Mouse (Mus musculus): ENCODE measurements around the gene Usp21. TPM values are rescaled to one million over a fixed set of nuclear protein-coding genes. Genes with fewer than 3 reads are reported as not detected.
"Not testable (repeated sequence)": the region's sequence is repeated elsewhere in the genome, so short reads cannot be mapped to it uniquely, and the experiment has no call there.

The Usp21 gene
- total and polyA plus RNA-seq, 2 experiments from 2014 or later: 58.7 to 71.7 TPM

- ATAC-seq: no peak
- WGBS: 85% methylated on average over 2 of the region's 2 CpGs
- Histone ChIP-seq H3K4me2 (ENCODE audit: low read depth, low read length) (no peak overlapping the region), H3K4me3 (ENCODE audit: low read length) (no peak overlapping the region), H3K4me1 (ENCODE audit: insufficient read depth, low read length) (peaks cover 10% of the 10 kb centered on the region; the same call in 1 of the 2 replicates), H3K9ac (replicated peaks; ENCODE audit: low read length) (no peak overlapping the region), H3K27ac (no peak overlapping the region), H3K36me3 (ENCODE audit: insufficient read depth, low read length) (no peaks in the 10 kb centered on the region), H3K27me3 (ENCODE audit: insufficient read depth, low read length) (no peaks in the 10 kb centered on the region), H3K9me3 (ENCODE audit: low read length) (no peaks in the 10 kb centered on the region)
- TF ChIP-seq CTCF (IDR thresholded peaks at IDR 0.05; ENCODE audit: low read depth): no peak
- DNase-seq (ENCODE audit: low spot score): no peak
Observed at GRCm38 (mm10) chr1:171325571-171325970, 37.8 kb upstream of the Usp21 start.

- no peak overlapping the region for H3K27ac ChIP-seq
- H3K4me3 ChIP-seq (ENCODE audit: low read length): no peak overlapping the region
- ATAC-seq (no peak; the same call in 1 of the 2 replicates), DNase-seq (ENCODE audit: low spot score) (no peak)
- H3K9me3 ChIP-seq (ENCODE audit: low read length): no peaks in the 10 kb centered on the region
- no peaks in the 10 kb centered on the region for H3K4me1 ChIP-seq (ENCODE audit: insufficient read depth, low read length)
- H3K4me2 ChIP-seq (ENCODE audit: low read depth, low read length): no peak overlapping the region
- no peak overlapping the region for H3K9ac ChIP-seq (replicated peaks; ENCODE audit: low read length)
- H3K27me3 ChIP-seq (ENCODE audit: insufficient read depth, low read length): no peaks in the 10 kb centered on the region
- TF ChIP-seq CTCF (IDR thresholded peaks at IDR 0.05; ENCODE audit: low read depth): no peak
- no peaks in the 10 kb centered on the region for H3K36me3 ChIP-seq (ENCODE audit: insufficient read depth, low read length)
- 83% methylated on average over 1 of the region's 1 CpGs for WGBS
Observed at GRCm38 (mm10) chr1:171322012-171322411, 34.2 kb upstream of the Usp21 start.

DNA sequence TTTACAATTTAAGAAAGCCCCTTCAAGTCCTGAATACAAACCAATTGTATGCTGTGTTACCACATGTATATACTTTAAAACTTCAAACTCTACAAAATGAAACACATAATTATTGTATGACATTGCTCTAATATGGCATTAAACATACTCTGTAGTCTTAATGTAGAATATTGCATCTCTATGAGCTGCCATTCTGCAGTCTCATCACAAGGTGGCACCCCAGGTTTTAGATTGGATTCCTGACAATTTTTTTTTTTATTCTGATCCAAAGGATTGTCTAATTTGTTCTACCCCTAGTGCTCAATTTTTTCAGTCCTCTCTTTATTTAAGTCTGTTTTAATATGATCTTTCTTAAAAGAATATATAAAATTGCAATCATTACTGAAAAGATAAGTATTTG is 33.6 kb upstream of the Usp21 start:
- H3K4me1 ChIP-seq (ENCODE audit: insufficient read depth, low read length): no peaks in the 10 kb centered on the region
- H3K27ac ChIP-seq: no peak overlapping the region
- no peaks in the 10 kb centered on the region for H3K27me3 ChIP-seq (ENCODE audit: insufficient read depth, low read length)
- no peaks in the 10 kb centered on the region for H3K36me3 ChIP-seq (ENCODE audit: insufficient read depth, low read length)
- DNase-seq (ENCODE audit: low spot score) (peak; percentile 59), ATAC-seq (no peak)
- no peak overlapping the region for H3K4me2 ChIP-seq (ENCODE audit: low read depth, low read length)
- peak; percentile 72 for TF ChIP-seq CTCF (IDR thresholded peaks at IDR 0.05; ENCODE audit: low read depth)
- H3K9me3 ChIP-seq (ENCODE audit: low read length): no peaks in the 10 kb centered on the region
- no peak overlapping the region for H3K4me3 ChIP-seq (ENCODE audit: low read length)
- H3K9ac ChIP-seq (replicated peaks; ENCODE audit: low read length): no peak overlapping the region

DNA sequence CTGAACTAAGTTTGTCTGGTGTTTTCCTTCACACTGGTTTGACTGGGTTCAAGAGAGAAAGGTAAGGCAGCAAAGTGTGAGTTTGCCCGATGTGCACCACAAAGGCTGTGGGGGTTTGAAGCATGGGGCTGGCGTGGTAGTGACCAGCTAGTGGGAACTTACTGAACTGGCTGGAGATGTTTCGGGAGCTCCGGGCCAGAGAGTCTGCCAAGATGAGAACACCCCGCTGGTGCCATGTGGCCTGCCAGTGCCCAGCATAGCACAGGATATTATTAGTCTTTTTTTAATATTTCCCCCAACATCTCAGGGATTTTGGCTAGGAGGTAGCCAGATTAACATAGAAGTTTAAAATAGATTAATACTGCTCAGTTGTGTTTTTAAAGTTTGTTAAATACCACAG is 32.4 kb upstream of the Usp21 start:
- ATAC-seq (no peak), DNase-seq (ENCODE audit: low spot score) (no peak)
- peak overlapping the region; percentile 13; the same call in 1 of the 2 replicates for H3K4me2 ChIP-seq (ENCODE audit: low read depth, low read length)
- H3K9ac ChIP-seq (replicated peaks; ENCODE audit: low read length): no peak overlapping the region
- H3K9me3 ChIP-seq (ENCODE audit: low read length): no peaks in the 10 kb centered on the region
- TF ChIP-seq CTCF (IDR thresholded peaks at IDR 0.05; ENCODE audit: low read depth): no peak
- H3K27ac ChIP-seq: no peak overlapping the region
- WGBS: 15% methylated on average over 5 of the region's 5 CpGs
- H3K4me3 ChIP-seq (ENCODE audit: low read length): no peak overlapping the region
- no peaks in the 10 kb centered on the region for H3K4me1 ChIP-seq (ENCODE audit: insufficient read depth, low read length)
- H3K27me3 ChIP-seq (ENCODE audit: insufficient read depth, low read length): no peaks in the 10 kb centered on the region
- H3K36me3 ChIP-seq (ENCODE audit: insufficient read depth, low read length): no peaks in the 10 kb centered on the region

- Histone ChIP-seq H3K9me3 (ENCODE audit: low read length) (no peaks in the 10 kb centered on the region), H3K36me3 (ENCODE audit: insufficient read depth, low read length) (no peaks in the 10 kb centered on the region), H3K4me1 (ENCODE audit: insufficient read depth, low read length) (no peaks in the 10 kb centered on the region), H3K27me3 (ENCODE audit: insufficient read depth, low read length) (no peaks in the 10 kb centered on the region), H3K4me3 (ENCODE audit: low read length) (no peak overlapping the region), H3K9ac (replicated peaks; ENCODE audit: low read length) (no peak overlapping the region), H3K4me2 (ENCODE audit: low read depth, low read length) (peak overlapping the region; percentile 13; the same call in 1 of the 2 replicates), H3K27ac (no peak overlapping the region)
- no peak for DNase-seq (ENCODE audit: low spot score)
- ATAC-seq: no peak; the same call in 1 of the 2 replicates
- WGBS: 20% methylated on average over 7 of the region's 7 CpGs
- no peak for TF ChIP-seq CTCF (IDR thresholded peaks at IDR 0.05; ENCODE audit: low read depth)
Observed at GRCm38 (mm10) chr1:171319748-171320147, 32.0 kb upstream of the Usp21 start.

DNA sequence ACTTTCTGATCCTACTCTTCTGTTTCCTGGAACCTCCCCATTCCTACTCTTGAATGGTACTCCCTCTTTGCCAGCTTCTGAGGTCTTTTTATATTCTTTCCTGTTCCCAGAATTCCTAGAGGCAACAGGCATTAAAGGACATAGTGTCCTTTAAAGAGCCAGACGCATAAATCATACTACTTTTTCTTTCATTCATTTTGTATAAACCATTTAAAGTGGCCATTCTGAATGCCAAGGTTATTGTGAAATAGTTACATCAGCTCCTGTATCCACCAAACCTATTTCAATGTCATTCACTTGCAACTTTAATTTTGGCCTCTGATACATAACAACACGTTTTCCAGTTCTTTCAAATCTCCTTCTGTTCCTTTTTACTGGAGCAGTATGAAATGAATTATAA is 21.5 kb upstream of the Usp21 start:
- WGBS: 68% methylated on average over 2 of the region's 2 CpGs
- no peak for DNase-seq (ENCODE audit: low spot score)
- TF ChIP-seq CTCF (IDR thresholded peaks at IDR 0.05; ENCODE audit: low read depth): no peak

GRCm38 (mm10) chr1:171306157-171306556 is 18.4 kb upstream of the Usp21 start:
- DNase-seq (ENCODE audit: low spot score); H3K27ac ChIP-seq; ATAC-seq; H3K36me3 ChIP-seq (ENCODE audit: insufficient read depth, low read length); H3K9ac ChIP-seq (replicated peaks; ENCODE audit: low read length); H3K9me3 ChIP-seq (ENCODE audit: low read length); H3K4me1 ChIP-seq (ENCODE audit: insufficient read depth, low read length); H3K27me3 ChIP-seq (ENCODE audit: insufficient read depth, low read length); H3K4me3 ChIP-seq (ENCODE audit: low read length); H3K4me2 ChIP-seq (ENCODE audit: low read depth, low read length): not testable (repeated sequence)
- WGBS: 75% methylated on average over 5 of the region's 5 CpGs

More for the DNA sequence above, 21.5 kb upstream of the Usp21 start:
- Histone ChIP-seq H3K4me3 (ENCODE audit: low read length) (no peak overlapping the region), H3K27ac (no peak overlapping the region), H3K9ac (replicated peaks; ENCODE audit: low read length) (no peak overlapping the region), H3K4me2 (ENCODE audit: low read depth, low read length) (no peak overlapping the region), H3K27me3 (ENCODE audit: insufficient read depth, low read length) (no peaks in the 10 kb centered on the region), H3K4me1 (ENCODE audit: insufficient read depth, low read length) (no peaks in the 10 kb centered on the region), H3K9me3 (ENCODE audit: low read length) (no peaks in the 10 kb centered on the region), H3K36me3 (ENCODE audit: insufficient read depth, low read length) (no peaks in the 10 kb centered on the region)
- ATAC-seq: no peak
